Mouse (Mus musculus) ES-Bruce4 (cell line): ENCODE measurements at regions not wholly inside any gene's neighbourhood (a gene's known extent, or its start where the extent isn't known, plus 50 kb on each side); places are given as distances from the start of the nearest gene placed in this dataset.

ENCODE experiments used
- H3K27ac ChIP-seq: 2 replicates; pipeline ENCODE4 v1.5.1; 2012; ENCODE audit warnings: low read length, inconsistent platforms; ENCODE audit not compliant: insufficient read depth
- H3K27me3 ChIP-seq: 2 replicates; pipeline ENCODE4 v1.6.1; 2012; ENCODE audit warnings: mild to moderate bottlenecking, low read length, inconsistent platforms; ENCODE audit not compliant: control insufficient read depth, poor library complexity, insufficient read depth, severe bottlenecking
- H3K36me3 ChIP-seq: 2 replicates; pipeline ENCODE4 v1.6.1; 2012; ENCODE audit warnings: inconsistent platforms, mild to moderate bottlenecking, low read length, moderate library complexity; ENCODE audit not compliant: control insufficient read depth, poor library complexity, insufficient read depth, severe bottlenecking
- H3K4me1 ChIP-seq: one replicate; pipeline ENCODE4 v1.8.1; 2011; ENCODE audit warnings: low read length; ENCODE audit not compliant: control insufficient read depth, insufficient read depth
- H3K4me3 ChIP-seq: 2 replicates; pipeline ENCODE4 v1.5.1; 2011; ENCODE audit warnings: low read depth, mild to moderate bottlenecking, low read length
- H3K9ac ChIP-seq: 2 replicates; pipeline ENCODE4 v1.6.1; 2012; ENCODE audit warnings: low read depth, mild to moderate bottlenecking, inconsistent platforms; ENCODE audit not compliant: poor library complexity, severe bottlenecking
- H3K9me3 ChIP-seq: replicated peaks from 2 replicates; pipeline ENCODE4 v1.6.1; 2012; ENCODE audit warnings: mild to moderate bottlenecking, low read length, inconsistent platforms; ENCODE audit not compliant: control insufficient read depth, poor library complexity, insufficient read depth, severe bottlenecking
- CTCF ChIP-seq: IDR thresholded peaks from one replicate; pipeline ENCODE4 v1.8.1; 2011; ENCODE audit warnings: low read depth, low read length
- EP300 ChIP-seq: IDR thresholded peaks from 2 replicates; pipeline ENCODE4 v1.6.1; 2011; ENCODE audit warnings: low read depth, low read length; ENCODE audit not compliant: insufficient read depth
- POLR2A ChIP-seq: IDR thresholded peaks from one replicate; pipeline ENCODE4 v1.8.1; 2011; ENCODE audit warnings: low read length; ENCODE audit not compliant: insufficient read depth

DNA sequence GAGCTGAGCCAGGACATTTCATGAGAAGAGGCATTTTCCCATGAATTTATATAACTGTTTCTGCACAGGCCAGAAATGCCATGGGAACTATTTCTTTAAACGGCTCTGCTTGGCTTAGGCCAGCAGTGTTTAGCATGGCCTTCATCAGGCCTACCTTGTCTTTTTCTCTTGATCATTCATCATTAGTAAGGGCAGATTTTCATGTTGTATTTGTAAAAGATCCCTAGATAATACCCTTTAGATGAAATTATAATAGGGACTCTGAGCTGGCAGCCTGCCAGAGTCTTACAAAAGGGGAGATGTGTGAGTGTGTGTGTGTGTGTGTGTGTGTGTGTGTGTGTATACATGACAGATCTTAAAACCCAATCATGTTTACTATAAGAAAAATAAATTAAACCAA lies 149.4 kb downstream of the Dyrk2 start:
- no peaks in the 10 kb centered on the region for H3K27me3 ChIP-seq
- no peak overlapping the region for H3K27ac ChIP-seq
- no peak overlapping the region for H3K9ac ChIP-seq
- H3K4me3 ChIP-seq = no peak overlapping the region
- no peak for TF ChIP-seq POLR2A
- no peak for TF ChIP-seq EP300
- no peak for TF ChIP-seq CTCF
- no peaks in the 10 kb centered on the region for H3K36me3 ChIP-seq
- H3K4me1 ChIP-seq = no peaks in the 10 kb centered on the region
- H3K9me3 ChIP-seq = no peaks in the 10 kb centered on the region

DNA sequence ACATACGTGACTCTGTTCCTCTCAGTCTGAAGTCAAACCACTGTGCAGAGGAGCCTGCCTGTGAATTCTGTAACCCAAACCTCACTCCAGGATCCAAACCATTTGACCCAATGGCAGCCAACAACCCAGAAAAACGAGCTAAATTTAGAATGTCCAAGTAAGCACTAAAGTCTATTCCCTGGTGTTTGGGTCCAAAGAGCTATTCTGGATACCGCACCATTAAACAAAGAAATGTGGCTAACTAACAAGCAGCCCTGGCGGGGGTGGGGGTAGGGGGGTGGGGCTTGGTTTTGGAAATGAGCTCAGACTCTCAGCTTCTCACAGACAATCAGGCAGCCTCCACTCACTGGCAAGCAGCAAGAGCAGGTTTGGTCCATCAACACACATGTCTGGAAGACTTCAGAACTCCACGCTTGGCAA lies 147.9 kb downstream of the Dyrk2 start:
- no peak overlapping the region for H3K27ac ChIP-seq
- no peaks in the 10 kb centered on the region for H3K27me3 ChIP-seq
- no peak overlapping the region for H3K4me3 ChIP-seq
- no peak for TF ChIP-seq POLR2A
- no peak for TF ChIP-seq EP300
- no peaks in the 10 kb centered on the region for H3K4me1 ChIP-seq
- no peaks in the 10 kb centered on the region for H3K36me3 ChIP-seq
- H3K9ac ChIP-seq = no peak overlapping the region
- no peaks in the 10 kb centered on the region for H3K9me3 ChIP-seq

DNA sequence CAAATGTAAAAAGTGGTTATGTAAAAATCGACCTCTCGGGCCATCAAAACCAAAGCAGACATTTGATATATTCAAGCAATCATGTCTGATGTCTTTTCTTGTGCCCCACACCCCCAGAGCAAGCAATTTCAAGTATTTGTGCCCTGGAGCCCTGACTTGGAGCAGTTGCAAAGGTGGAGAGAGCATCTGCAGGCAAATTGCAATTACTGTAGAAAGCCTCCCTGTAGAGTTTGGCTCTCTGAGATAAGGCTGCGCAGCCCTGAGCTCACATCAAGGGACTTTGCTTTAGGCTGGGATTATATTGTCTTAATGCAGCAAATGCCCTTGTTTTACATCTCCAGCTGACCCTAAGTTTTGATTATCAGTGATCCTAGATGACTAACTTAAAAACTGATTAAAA lies 147.3 kb downstream of the Dyrk2 start:
- H3K9me3 ChIP-seq = no peaks in the 10 kb centered on the region
- no peak overlapping the region for H3K4me3 ChIP-seq
- no peaks in the 10 kb centered on the region for H3K4me1 ChIP-seq
- no peak overlapping the region for H3K27ac ChIP-seq
- no peaks in the 10 kb centered on the region for H3K36me3 ChIP-seq
- no peak overlapping the region for H3K9ac ChIP-seq
- TF ChIP-seq POLR2A = no peak
- no peak for TF ChIP-seq CTCF
- no peak for TF ChIP-seq EP300
- no peaks in the 10 kb centered on the region for H3K27me3 ChIP-seq

DNA sequence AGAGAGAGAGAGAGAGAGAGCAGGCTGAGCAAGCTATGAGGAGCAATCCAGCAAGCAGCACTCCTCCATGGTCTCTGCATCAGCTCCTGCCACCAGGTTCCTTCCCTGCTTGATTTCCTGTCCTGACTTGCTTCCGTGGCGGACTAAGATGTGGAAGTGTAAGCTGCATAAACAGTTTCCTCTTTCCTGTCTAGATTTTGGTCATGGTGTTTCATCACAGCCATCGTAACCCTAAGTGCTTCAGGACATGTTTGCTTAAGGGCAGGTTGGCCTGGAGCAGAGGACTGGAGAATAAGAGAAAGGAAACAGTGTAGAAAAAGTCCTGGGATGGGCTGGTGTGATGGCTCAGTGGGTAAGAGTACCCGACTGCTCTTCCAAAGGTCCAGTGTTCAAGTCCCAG lies 133.9 kb downstream of the Dyrk2 start:
- Histone ChIP-seq H3K36me3 (no peaks in the 10 kb centered on the region), H3K9ac (no peak overlapping the region), H3K9me3 (no peaks in the 10 kb centered on the region), H3K4me1 (no peaks in the 10 kb centered on the region), H3K27ac (no peak overlapping the region), H3K4me3 (no peak overlapping the region), H3K27me3 (no peaks in the 10 kb centered on the region)
- no peak for TF ChIP-seq POLR2A
- TF ChIP-seq CTCF = no peak
- TF ChIP-seq EP300 = no peak

DNA sequence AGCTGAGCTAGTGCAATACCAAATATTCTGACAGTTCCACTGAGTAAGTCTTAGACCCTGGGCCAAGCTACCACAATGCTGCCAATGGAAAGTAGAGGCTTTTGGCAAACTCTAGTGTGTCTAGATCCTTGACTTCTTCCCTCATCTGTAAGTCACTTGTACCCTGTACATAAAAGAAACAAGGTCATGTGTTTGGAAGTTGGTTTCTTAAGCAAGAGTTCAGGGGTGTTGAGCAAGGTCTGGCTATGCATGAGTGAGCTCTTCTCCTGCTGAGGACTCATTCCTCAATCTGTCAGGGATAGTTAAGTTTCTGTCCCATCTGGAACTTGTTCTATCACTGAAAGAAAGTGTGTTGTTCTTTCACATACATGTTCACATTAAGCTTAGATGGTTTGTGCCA lies 132.9 kb downstream of the Dyrk2 start:
- H3K9me3 ChIP-seq = no peaks in the 10 kb centered on the region
- H3K27me3 ChIP-seq = no peaks in the 10 kb centered on the region
- TF ChIP-seq CTCF (no peak), POLR2A (no peak), EP300 (no peak)

DNA sequence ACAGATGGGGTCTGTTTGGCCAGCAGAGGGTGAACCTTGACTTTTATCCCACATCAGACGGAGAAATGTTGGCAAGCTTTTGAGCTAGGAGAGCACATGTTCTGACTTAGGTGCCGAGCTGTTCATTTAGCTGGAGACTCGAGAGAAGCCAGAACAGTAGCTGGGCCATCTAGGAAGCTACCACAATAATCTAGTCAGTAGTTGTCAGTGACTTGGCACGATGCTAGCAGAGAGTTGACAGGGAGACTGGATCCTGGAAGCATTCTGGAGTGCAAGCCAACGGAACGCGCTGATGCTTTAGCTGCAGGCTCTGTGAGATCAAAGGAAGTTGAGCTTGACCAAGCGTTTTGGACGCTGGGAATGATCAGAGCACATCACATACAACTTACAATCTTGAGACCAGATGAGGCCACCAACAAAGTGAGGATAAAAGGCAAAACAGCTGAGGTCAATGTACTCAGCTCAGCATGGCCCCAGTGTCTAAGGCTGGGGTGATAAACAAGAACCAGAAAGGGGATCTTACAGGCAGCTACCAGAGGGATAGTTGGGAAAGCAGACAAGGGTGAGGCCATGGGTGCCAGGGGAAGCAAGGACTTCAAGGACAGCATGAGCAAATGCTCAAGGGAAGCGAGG lies 130.0 kb downstream of the Dyrk2 start:
- TF ChIP-seq POLR2A = no peak
- TF ChIP-seq EP300 = no peak
- no peak for TF ChIP-seq CTCF
- no peak overlapping the region for H3K9ac ChIP-seq
- H3K36me3 ChIP-seq = no peaks in the 10 kb centered on the region
- no peak overlapping the region for H3K27ac ChIP-seq
- H3K9me3 ChIP-seq = no peaks in the 10 kb centered on the region
- H3K4me3 ChIP-seq = no peak overlapping the region
- H3K4me1 ChIP-seq = no peaks in the 10 kb centered on the region
- no peaks in the 10 kb centered on the region for H3K27me3 ChIP-seq

More for the DNA sequence above, 132.9 kb downstream of the Dyrk2 start:
- H3K36me3 ChIP-seq = no peaks in the 10 kb centered on the region
- H3K4me1 ChIP-seq = no peaks in the 10 kb centered on the region
- no peak overlapping the region for H3K4me3 ChIP-seq
- H3K9ac ChIP-seq = no peak overlapping the region
- H3K27ac ChIP-seq = no peak overlapping the region

DNA sequence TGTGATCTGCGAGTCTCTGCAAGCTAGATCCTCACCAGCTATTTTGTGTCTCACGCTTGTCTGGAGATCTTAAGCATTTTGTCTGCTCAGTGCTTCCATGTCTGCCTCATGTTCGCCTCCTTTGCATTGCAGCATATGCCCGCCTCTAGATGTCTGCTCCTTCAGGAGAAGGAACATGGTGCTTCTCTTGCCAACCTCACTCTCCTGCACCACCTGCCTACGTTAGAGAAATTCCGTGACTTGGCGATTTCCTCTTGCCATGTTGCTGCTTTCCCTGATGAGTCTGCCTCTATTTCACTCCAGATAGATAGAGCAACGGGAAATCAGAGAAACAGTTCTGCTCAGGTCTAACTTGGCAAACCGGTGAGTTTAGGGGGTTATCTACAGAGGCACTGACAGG lies 126.2 kb downstream of the Dyrk2 start:
- no peaks in the 10 kb centered on the region for H3K27me3 ChIP-seq
- no peak overlapping the region for H3K9ac ChIP-seq
- no peaks in the 10 kb centered on the region for H3K9me3 ChIP-seq
- TF ChIP-seq POLR2A (no peak), CTCF (no peak), EP300 (no peak)
- H3K4me3 ChIP-seq = no peak overlapping the region
- no peaks in the 10 kb centered on the region for H3K36me3 ChIP-seq
- H3K27ac ChIP-seq = no peak overlapping the region
- H3K4me1 ChIP-seq = no peaks in the 10 kb centered on the region
